In genomic region chr12:108699576-108699975, GRCm38 (mm10) we compare ENCODE assay signal across 25 mouse cellular contexts. TPM values are rescaled to one million over a fixed set of nuclear protein-coding genes. Genes with fewer than 3 reads are reported as not detected.
A peak's percentile ranks its signal among the peaks of the same experiment; 100 is the strongest.
DNase-seq lines count a peak whose midpoint lies in the region; ATAC-seq lines count a peak whose summit lies in the region.
"Had no signal": no experiment of that assay in that cellular context is flagged by ENCODE, and none has a peak within 500 bp of the region (broad histone marks: within the 10 kb centered on the region; RNA-seq: fewer than 3 reads in every experiment).

No protein-coding gene starts in this region.

- no peak overlapping the region for H3K4me2 ChIP-seq in neural tube, embryonic 12.5 days (replicated peaks)
- no peak overlapping the region for H3K4me2 ChIP-seq in neural tube, embryonic 15.5 days
- no peak overlapping the region for H3K4me2 ChIP-seq in stomach, embryonic 14.5 days (replicated peaks; ENCODE audit: low read depth, low read length)
- H3K4me2 ChIP-seq: heart, embryonic 15.5 days; hindbrain, embryonic 13.5 days; limb, embryonic 12.5 days; liver, embryonic 11.5 days had no signal

- H3K4me1 ChIP-seq in neural tube, embryonic 12.5 days: peaks cover 7% of the 10 kb centered on the region
- peaks cover 11% of the 10 kb centered on the region for H3K4me1 ChIP-seq in neural tube, embryonic 15.5 days
- H3K4me1 ChIP-seq in stomach, embryonic 14.5 days (ENCODE audit: control insufficient read depth, insufficient read depth, low read length): no peaks in the 10 kb centered on the region; the same call in 1 of the 2 replicates
- peaks cover 28% of the 10 kb centered on the region for H3K4me1 ChIP-seq in heart, embryonic 10.5 days

- peak; percentile 84 for DNase-seq in kidney, adult 9 months
- DNase-seq in kidney, adult 11 months: no peak
- DNase-seq in heart, embryonic 10.5 days (ENCODE audit: low spot score): no peak
- no peak for DNase-seq in cerebellum, adult 9-10 months
- DNase-seq: adrenal gland, postnatal 14 days; cerebellum, adult 9-11 months; gastrocnemius, postnatal 14 days; heart, adult 18-20 months; heart, postnatal 36 days; liver, postnatal 0 days; thymus, postnatal 25 days had no signal

- no peaks in the 10 kb centered on the region for H3K36me3 ChIP-seq in neural tube, embryonic 12.5 days
- H3K36me3 ChIP-seq in neural tube, embryonic 15.5 days: no peaks in the 10 kb centered on the region
- H3K36me3 ChIP-seq in stomach, embryonic 14.5 days (ENCODE audit: control insufficient read depth, insufficient read depth, low read length): no peaks in the 10 kb centered on the region
- H3K36me3 ChIP-seq in heart, embryonic 10.5 days: no peaks in the 10 kb centered on the region
- H3K36me3 ChIP-seq: forebrain, embryonic 10.5 days; heart, embryonic 15.5 days; hindbrain, embryonic 13.5 days; limb, embryonic 12.5 days; midbrain, embryonic 10.5 days had no signal

- no peak for ATAC-seq in neural tube, embryonic 12.5 days (ENCODE audit: low FRiP score, low read depth)
- no peak for ATAC-seq in neural tube, embryonic 15.5 days (ENCODE audit: low FRiP score)
- no peak for ATAC-seq in stomach, embryonic 14.5 days (ENCODE audit: insufficient number of reproducible peaks, insufficient read depth, low FRiP score, low read depth)
- ATAC-seq: forebrain, embryonic 16.5 days; liver, postnatal 0 days; lung, postnatal 0 days; midbrain, embryonic 16.5 days had no signal

- 85% methylated on average over 10 of the region's 10 CpGs for WGBS in neural tube, embryonic 12.5 days
- WGBS in neural tube, embryonic 15.5 days: 80% methylated on average over 10 of the region's 10 CpGs
- 71% methylated on average over 10 of the region's 10 CpGs for WGBS in stomach, embryonic 14.5 days
- WGBS in heart, embryonic 10.5 days: 69% methylated on average over 10 of the region's 10 CpGs

- no peak overlapping the region for H3K27ac ChIP-seq in neural tube, embryonic 12.5 days
- H3K27ac ChIP-seq in neural tube, embryonic 15.5 days (replicated peaks): no peak overlapping the region
- H3K27ac ChIP-seq in stomach, embryonic 14.5 days (ENCODE audit: low read length): peak overlapping the region; percentile 55; the same call in 1 of the 2 replicates
- H3K27ac ChIP-seq in heart, embryonic 10.5 days: no peak overlapping the region
- H3K27ac ChIP-seq: forebrain, embryonic 10.5 days; hindbrain, embryonic 13.5 days; limb, embryonic 12.5 days; macrophage; midbrain, embryonic 10.5 days had no signal

- no peaks in the 10 kb centered on the region for H3K9me3 ChIP-seq in neural tube, embryonic 12.5 days
- no peaks in the 10 kb centered on the region for H3K9me3 ChIP-seq in neural tube, embryonic 15.5 days (replicated peaks)
- H3K9me3 ChIP-seq in stomach, embryonic 14.5 days (ENCODE audit: control insufficient read depth, low read depth, low read length): no peaks in the 10 kb centered on the region
- H3K9me3 ChIP-seq in heart, embryonic 10.5 days: no peaks in the 10 kb centered on the region
- H3K9me3 ChIP-seq: forebrain, embryonic 10.5 days; heart, embryonic 15.5 days; hindbrain, embryonic 13.5 days; limb, embryonic 12.5 days; midbrain, embryonic 10.5 days had no signal

- H3K4me3 ChIP-seq in neural tube, embryonic 12.5 days: no peak overlapping the region
- no peak overlapping the region for H3K4me3 ChIP-seq in neural tube, embryonic 15.5 days (replicated peaks)
- no peak overlapping the region for H3K4me3 ChIP-seq in stomach, embryonic 14.5 days (ENCODE audit: low read depth, low read length)
- no peak overlapping the region for H3K4me3 ChIP-seq in heart, embryonic 10.5 days
- H3K4me3 ChIP-seq: forebrain, embryonic 10.5 days; heart, embryonic 15.5 days; hindbrain, embryonic 13.5 days; limb, embryonic 12.5 days; midbrain, embryonic 10.5 days; myocyte had no signal

- H3K9ac ChIP-seq in neural tube, embryonic 12.5 days: peak overlapping the region; percentile 26; the same call in 1 of the 2 replicates
- H3K9ac ChIP-seq in neural tube, embryonic 15.5 days (replicated peaks): no peak overlapping the region
- no peak overlapping the region for H3K9ac ChIP-seq in stomach, embryonic 14.5 days (replicated peaks; ENCODE audit: low read depth, low read length)
- H3K9ac ChIP-seq: heart, embryonic 15.5 days; hindbrain, embryonic 13.5 days; limb, embryonic 12.5 days; liver, postnatal 0 days had no signal

- H3K27me3 ChIP-seq in neural tube, embryonic 12.5 days (replicated peaks): peaks cover 37% of the 10 kb centered on the region
- H3K27me3 ChIP-seq in neural tube, embryonic 15.5 days (replicated peaks): peaks cover 38% of the 10 kb centered on the region
- peaks cover 5% of the 10 kb centered on the region; the same call in 1 of the 2 replicates for H3K27me3 ChIP-seq in stomach, embryonic 14.5 days (ENCODE audit: control insufficient read depth, insufficient read depth, low read length)
- H3K27me3 ChIP-seq in heart, embryonic 10.5 days (ENCODE audit: insufficient read depth, poor library complexity, severe bottlenecking): peaks cover 51% of the 10 kb centered on the region

RNA-seq across cellular contexts. Expression of gene Degs2, which starts 2.5 kb away (rescaled TPM):
- polyA plus RNA-seq in neural tube, embryonic 12.5 days (2016; fragmentation: Nextera tagmentation; extraction: Ambion mirVana): 1.7 and 2.6 TPM in 2 replicates
- 2.4 and 8.7 TPM in 2 replicates for polyA plus RNA-seq in neural tube, embryonic 15.5 days (2015; fragmentation: Nextera tagmentation; extraction: Ambion mirVana)
- polyA plus RNA-seq in stomach, embryonic 14.5 days (2014; fragmentation: Nextera tagmentation; extraction: Ambion mirVana): 17.3 and 17.9 TPM in 2 replicates
- 0.39 and 0.94 TPM in 2 replicates for polyA plus RNA-seq in heart, embryonic 10.5 days (2016; fragmentation: Nextera tagmentation; extraction: Ambion mirVana)
- polyA plus RNA-seq: macrophage had no signal
